ENCODE assay signal across 19 mouse cellular contexts in genomic region chr4:150578021-150578420, GRCm38 (mm10).
A peak's percentile ranks its signal among the peaks of the same experiment; 100 is the strongest.
DNase-seq lines count a peak whose midpoint lies in the region; ATAC-seq and TF ChIP-seq lines count a peak whose summit lies in the region.
"Had no signal": no experiment of that assay in that cellular context is flagged by ENCODE, and none has a peak within 500 bp of the region (broad histone marks: within the 10 kb centered on the region; RNA-seq: fewer than 3 reads in every experiment).

No protein-coding gene starts in this region.

- 86% methylated on average over 3 of the region's 3 CpGs for WGBS in stomach, embryonic 15.5 days

- no peaks in the 10 kb centered on the region for H3K27me3 ChIP-seq in stomach, embryonic 15.5 days (replicated peaks)
- H3K27me3 ChIP-seq: CH12.LX; forebrain, embryonic 13.5 days; heart, embryonic 13.5 days; hindbrain, embryonic 12.5 days; Patski had no signal

- intact Hi-C loops in gastrocnemius, adult 2 months (cut with DNase I): no loop called here

- DNase-seq in gastrocnemius, adult 2 months: no peak
- DNase-seq in gastrocnemius, postnatal 10 days: no peak
- DNase-seq in testis, postnatal 10 days (ENCODE audit: low spot score): peak; percentile 47
- no peak for DNase-seq in testis, postnatal 14 days (ENCODE audit: low spot score)
- no peak for DNase-seq in natural killer cell, adult 2 months (ENCODE audit: low spot score in 2 of 2)
- DNase-seq: cerebellum, adult 2 months; cerebellum, postnatal 10 days; forebrain, postnatal 0 days; gastrocnemius, postnatal 36 days; heart, adult 11 months; heart, postnatal 4 days had no signal

- H3K27ac ChIP-seq in gastrocnemius, adult 2 months: peak overlapping the region; percentile 79
- peak overlapping the region; percentile 57; the same call in 1 of the 2 replicates for H3K27ac ChIP-seq in stomach, embryonic 15.5 days
- H3K27ac ChIP-seq: embryonic facial prominence, embryonic 10.5 days; forebrain, embryonic 13.5 days; heart, embryonic 13.5 days; hindbrain, embryonic 12.5 days had no signal

- H3K36me3 ChIP-seq in stomach, embryonic 15.5 days: 0 out of 2 replicates have a peak, but pooled peaks cover 4% of the 10 kb centered on the region
- H3K36me3 ChIP-seq: hindbrain, embryonic 12.5 days had no signal

- no peak for ATAC-seq in stomach, embryonic 15.5 days (ENCODE audit: insufficient read depth, low FRiP score, low read depth)
- ATAC-seq: forebrain, embryonic 13.5 days; forebrain, postnatal 0 days; hindbrain, embryonic 16.5 days; Patski had no signal

- H3K4me2 ChIP-seq in stomach, embryonic 15.5 days: no peak overlapping the region
- H3K4me2 ChIP-seq: forebrain, embryonic 13.5 days; heart, embryonic 13.5 days; hindbrain, embryonic 12.5 days had no signal

- H3K9me3 ChIP-seq in stomach, embryonic 15.5 days: no peaks in the 10 kb centered on the region
- H3K9me3 ChIP-seq: embryonic facial prominence, embryonic 10.5 days; forebrain, embryonic 13.5 days; heart, embryonic 13.5 days; hindbrain, embryonic 12.5 days had no signal

- peaks cover 46% of the 10 kb centered on the region for H3K4me1 ChIP-seq in stomach, embryonic 15.5 days

- no peak overlapping the region for H3K4me3 ChIP-seq in gastrocnemius, adult 2 months
- H3K4me3 ChIP-seq in stomach, embryonic 15.5 days (replicated peaks): no peak overlapping the region
- H3K4me3 ChIP-seq: embryonic facial prominence, embryonic 10.5 days; forebrain, embryonic 13.5 days; heart, embryonic 13.5 days; hindbrain, embryonic 12.5 days had no signal

- no peak for TF ChIP-seq CTCF in gastrocnemius, adult 2 months (IDR thresholded peaks at IDR 0.05)

- no peak overlapping the region for H3K9ac ChIP-seq in stomach, embryonic 15.5 days
- H3K9ac ChIP-seq: forebrain, embryonic 13.5 days; forebrain, postnatal 0 days; heart, embryonic 13.5 days; hindbrain, embryonic 12.5 days had no signal
